Mouse (Mus musculus) kidney, postnatal 0 days (tissue): ENCODE measurements around the gene Skil. TPM values are rescaled to one million over a fixed set of nuclear protein-coding genes. Genes with fewer than 3 reads are reported as not detected.

Experiments used
- ATAC-seq: fragments of 200-750 bp; cut with Nextera tagmentation; replicated peaks from 2 replicates; pipeline ENCODE4 v1.8.0; 2017; ENCODE audit warnings: low read depth, moderate number of reproducible peaks, moderate TSS enrichment, moderate library complexity; ENCODE audit not compliant: low FRiP score
- DNase-seq: peaks from one replicate; pipeline ENCODE4 v3.0.0-alpha.2; 2016; ENCODE audit warnings: low spot score
- H3K27ac ChIP-seq: fragments of 300-500 bp; sonication (generic); 2 replicates; pipeline ENCODE4 v1.5.1; 2014; ENCODE audit warnings: mild to moderate bottlenecking
- H3K27me3 ChIP-seq: fragments of 300-500 bp; sonication (generic); 2 replicates; pipeline ENCODE4 v1.6.1; 2014; ENCODE audit warnings: low read length, mixed read lengths; ENCODE audit not compliant: insufficient read depth
- H3K36me3 ChIP-seq: fragments of 300-500 bp; sonication (generic); 2 replicates; pipeline ENCODE4 v1.6.1; 2014; ENCODE audit warnings: low read length, mixed read lengths; ENCODE audit not compliant: insufficient read depth
- H3K4me1 ChIP-seq: fragments of 300-500 bp; sonication (generic); replicated peaks from 2 replicates; pipeline ENCODE4 v1.6.1; 2014; ENCODE audit warnings: antibody characterized with exemption, low read length, mixed read lengths; ENCODE audit not compliant: insufficient read depth
- H3K4me2 ChIP-seq: fragments of 300-500 bp; sonication (generic); 2 replicates; pipeline ENCODE4 v1.6.1; 2014; ENCODE audit warnings: mild to moderate bottlenecking, low read length, moderate library complexity, mixed read lengths
- H3K4me3 ChIP-seq: fragments of 300-500 bp; sonication (generic); replicated peaks from 2 replicates; pipeline ENCODE4 v1.5.1; 2014; ENCODE audit warnings: low read depth, low read length
- H3K9ac ChIP-seq: fragments of 300-500 bp; sonication (generic); 2 replicates; pipeline ENCODE4 v1.6.1; 2014; ENCODE audit warnings: low read depth, low read length
- H3K9me3 ChIP-seq: fragments of 300-500 bp; sonication (generic); replicated peaks from 2 replicates; pipeline ENCODE4 v1.6.1; 2016; ENCODE audit warnings: low read length, inconsistent platforms, mixed read lengths
- CTCF ChIP-seq: IDR thresholded peaks from 2 replicates; pipeline ENCODE4 v1.5.1; 2016; ENCODE audit warnings: antibody characterized with exemption, low read depth, mild to moderate bottlenecking, moderate library complexity
- WGBS: fragments of 180-500 bp; shearing (Covaris S2); extraction: QIAGEN DNeasy Blood & Tissue Kit; methylation state at CpG from one replicate; pipeline ENCODE4 v1.1.7; 2014; 5-methylcytosine and 5-hydroxymethylcytosine counted together
- polyA plus RNA-seq: library from polyadenylated mRNA; unstranded; fragments of >200 nt; fragmentation: Nextera tagmentation; extraction: Ambion mirVana; gene quantifications from 2 replicates; pipeline ENCODE4 v1.2.1, GENCODE M21; 2015

Gene Skil
- 20.7 and 21.2 TPM in 2 replicates for polyA plus RNA-seq

- no peak for TF ChIP-seq CTCF
- under 1% methylated on average over 94 of the region's 109 CpGs for WGBS
- DNase-seq (peak; percentile 95), ATAC-seq (peak; percentile 97)
- peaks cover 6% of the 10 kb centered on the region; the same call in 1 of the 2 replicates for H3K4me1 ChIP-seq
- peak within 1 kb of the TSS; percentile 99 for H3K27ac ChIP-seq
- H3K36me3 ChIP-seq = no peaks in the 10 kb centered on the region
- peak within 1 kb of the TSS; percentile 86 for H3K4me2 ChIP-seq
- H3K9ac ChIP-seq = peak within 1 kb of the TSS; percentile 95
- H3K4me3 ChIP-seq = peak within 1 kb of the TSS; percentile 98
- no peaks in the 10 kb centered on the region for H3K27me3 ChIP-seq
- no peaks in the 10 kb centered on the region for H3K9me3 ChIP-seq
These were observed at the start of gene Skil for GRCm38 (mm10) chr3:31094531-31095178. TSS of gene Skil (plus strand) at chr3:31095058.

- WGBS = 72% methylated on average over 3 of the region's 3 CpGs
- Histone ChIP-seq H3K27me3 (no peaks in the 10 kb centered on the region), H3K9ac (no peak overlapping the region), H3K4me2 (no peak overlapping the region), H3K4me3 (no peak overlapping the region), H3K27ac (no peak overlapping the region), H3K9me3 (no peaks in the 10 kb centered on the region), H3K4me1 (no peaks in the 10 kb centered on the region), H3K36me3 (peaks cover 41% of the 10 kb centered on the region)
- ATAC-seq = no peak
- DNase-seq = peak; percentile 42
- TF ChIP-seq CTCF = peak; percentile 61
These were observed 47.6 kb upstream of the Skil start for GRCm38 (mm10) chr3:31047263-31047662.

GRCm38 (mm10) chr3:31049087-31049486, 45.8 kb upstream of the Skil start:
- no peak overlapping the region for H3K27ac ChIP-seq
- no peaks in the 10 kb centered on the region for H3K4me1 ChIP-seq
- 87% methylated on average over 5 of the region's 5 CpGs for WGBS
- H3K36me3 ChIP-seq = peaks cover 27% of the 10 kb centered on the region
- DNase-seq (no peak), ATAC-seq (no peak)
- H3K9ac ChIP-seq = no peak overlapping the region
- H3K4me2 ChIP-seq = no peak overlapping the region
- TF ChIP-seq CTCF = no peak; the same call in 1 of the 2 replicates
- no peak overlapping the region for H3K4me3 ChIP-seq
- H3K27me3 ChIP-seq = no peaks in the 10 kb centered on the region
- no peaks in the 10 kb centered on the region for H3K9me3 ChIP-seq

GRCm38 (mm10) chr3:31050375-31050774, 44.5 kb upstream of the Skil start:
- Histone ChIP-seq H3K4me1 (no peaks in the 10 kb centered on the region), H3K4me3 (no peak overlapping the region), H3K4me2 (no peak overlapping the region), H3K36me3 (peaks cover 27% of the 10 kb centered on the region), H3K9me3 (no peaks in the 10 kb centered on the region), H3K27ac (no peak overlapping the region), H3K9ac (no peak overlapping the region), H3K27me3 (no peaks in the 10 kb centered on the region)
- DNase-seq = no peak
- no peak for ATAC-seq
- no peak for TF ChIP-seq CTCF
- 81% methylated on average over 7 of the region's 7 CpGs for WGBS

GRCm38 (mm10) chr3:31051730-31052129, 43.1 kb upstream of the Skil start:
- Histone ChIP-seq H3K27ac (no peak overlapping the region), H3K36me3 (peaks cover 21% of the 10 kb centered on the region), H3K9me3 (no peaks in the 10 kb centered on the region), H3K4me2 (no peak overlapping the region), H3K4me3 (no peak overlapping the region), H3K9ac (no peak overlapping the region), H3K27me3 (no peaks in the 10 kb centered on the region), H3K4me1 (no peaks in the 10 kb centered on the region)
- ATAC-seq (no peak), DNase-seq (no peak)
- 80% methylated on average over 9 of the region's 9 CpGs for WGBS
- TF ChIP-seq CTCF = no peak

- H3K4me3 ChIP-seq = no peak overlapping the region
- H3K4me2 ChIP-seq = no peak overlapping the region
- no peak for DNase-seq
These were observed 41.7 kb upstream of the Skil start for GRCm38 (mm10) chr3:31053191-31053590.

More at GRCm38 (mm10) chr3:31053191-31053590, 41.7 kb upstream of the Skil start:
- H3K36me3 ChIP-seq = peaks cover 20% of the 10 kb centered on the region
- no peaks in the 10 kb centered on the region for H3K4me1 ChIP-seq
- H3K27ac ChIP-seq = no peak overlapping the region
- no peak for TF ChIP-seq CTCF
- H3K27me3 ChIP-seq = no peaks in the 10 kb centered on the region
- WGBS = 92% methylated on average over 9 of the region's 9 CpGs
- H3K9ac ChIP-seq = no peak overlapping the region
- H3K9me3 ChIP-seq = no peaks in the 10 kb centered on the region
- no peak for ATAC-seq
